Mouse (Mus musculus) hindbrain, postnatal 0 days (tissue): Measurements from ENCODE around the gene Ldb2. TPM values are rescaled to one million over a fixed set of nuclear protein-coding genes. Genes with fewer than 3 reads are reported as not detected.

Source experiments
- ATAC-seq: fragments of 200-750 bp; cut with Nextera tagmentation; 2 replicates; pipeline ENCODE4 v1.8.0; 2017; ENCODE audit warnings: mild to moderate bottlenecking, moderate TSS enrichment, moderate library complexity
- DNase-seq: peaks from one replicate; pipeline ENCODE4 v3.0.0-alpha.2; 2015; ENCODE audit warnings: low spot score
- H3K27ac ChIP-seq: fragments of 300-500 bp; sonication (generic); 2 replicates; pipeline ENCODE4 v1.5.1; 2014; ENCODE audit warnings: mild to moderate bottlenecking
- H3K27me3 ChIP-seq: fragments of 300-500 bp; sonication (generic); 2 replicates; pipeline ENCODE4 v1.6.1; 2014; ENCODE audit warnings: low read length, mixed read lengths; ENCODE audit not compliant: insufficient read depth
- H3K36me3 ChIP-seq: fragments of 300-500 bp; sonication (generic); 2 replicates; pipeline ENCODE4 v1.6.1; 2014; ENCODE audit warnings: low read length, mixed read lengths; ENCODE audit not compliant: insufficient read depth
- H3K4me1 ChIP-seq: fragments of 300-500 bp; sonication (generic); 2 replicates; pipeline ENCODE4 v1.6.1; 2014; ENCODE audit warnings: antibody characterized with exemption, low read length, mixed read lengths; ENCODE audit not compliant: insufficient read depth
- H3K4me2 ChIP-seq: fragments of 300-500 bp; sonication (generic); 2 replicates; pipeline ENCODE4 v1.6.1; 2014; ENCODE audit warnings: low read depth, mild to moderate bottlenecking, low read length, moderate library complexity, mixed read lengths
- H3K4me3 ChIP-seq: fragments of 300-500 bp; sonication (generic); 2 replicates; pipeline ENCODE4 v1.5.1; 2014; ENCODE audit warnings: low read length
- H3K9ac ChIP-seq: fragments of 300-500 bp; sonication (generic); replicated peaks from 2 replicates; pipeline ENCODE4 v1.6.1; 2014; ENCODE audit warnings: mild to moderate bottlenecking, low read length, moderate library complexity, mixed read lengths
- H3K9me3 ChIP-seq: fragments of 300-500 bp; sonication (generic); 2 replicates; pipeline ENCODE4 v1.6.1; 2016; ENCODE audit warnings: low read length, mixed read lengths
- CTCF ChIP-seq: IDR thresholded peaks from 2 replicates; pipeline ENCODE4 v1.5.1; 2016; ENCODE audit warnings: antibody characterized with exemption, control low read depth, low read depth
- WGBS: fragments of 180-500 bp; shearing (Covaris S2); extraction: QIAGEN DNeasy Blood & Tissue Kit; methylation state at CpG from one replicate; pipeline ENCODE4 v1.1.7; 2014; 5-methylcytosine and 5-hydroxymethylcytosine counted together
- polyA plus RNA-seq: library from polyadenylated mRNA; unstranded; fragments of >200 nt; fragmentation: Nextera tagmentation; extraction: Ambion mirVana; gene quantifications from 2 replicates; pipeline ENCODE4 v1.2.1, GENCODE M21; 2015
- total RNA-seq: library from RNA; depleted of rRNA; stranded (reverse); fragments of >200 nt; gene quantifications from 2 replicates; pipeline ENCODE4 v1.2.3, GENCODE M21; 2014

The Ldb2 gene
- total and polyA plus RNA-seq, 2 experiments from 2014 or later, result 28.1 to 35.1 TPM

DNA sequence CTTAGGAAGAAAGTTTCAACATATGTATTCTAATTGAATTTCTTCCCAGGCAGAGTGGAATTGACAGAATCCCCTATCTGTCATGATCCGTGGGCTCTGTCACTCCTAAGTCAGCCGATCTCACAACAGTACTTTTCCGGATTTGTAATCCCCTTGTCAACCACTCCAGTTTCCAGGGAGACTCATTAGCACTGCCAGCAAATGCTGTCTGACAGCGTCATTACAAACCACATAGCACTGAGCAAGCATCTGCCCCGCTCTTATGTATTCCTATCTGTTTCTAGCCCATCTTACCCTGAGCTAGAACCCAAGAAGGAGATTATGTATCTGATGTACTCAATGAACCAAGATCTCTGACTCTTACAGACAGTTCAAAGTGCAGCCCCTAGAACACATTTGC lies 105.8 kb downstream of the Ldb2 start:
- Histone ChIP-seq H3K4me2 (no peak overlapping the region), H3K9me3 (no peaks in the 10 kb centered on the region), H3K9ac (no peak overlapping the region), H3K4me1 (0 out of 2 replicates have a peak, but pooled peaks cover 6% of the 10 kb centered on the region), H3K36me3 (no peaks in the 10 kb centered on the region), H3K27ac (no peak overlapping the region), H3K27me3 (no peaks in the 10 kb centered on the region), H3K4me3 (no peak overlapping the region)
- TF ChIP-seq CTCF, result 0 out of 2 replicates have a peak, but pooled peaks have one; percentile 6
- WGBS, result 10% methylated on average over 5 of the region's 5 CpGs
- peak; percentile 64; the same call in 1 of the 2 replicates for ATAC-seq
- peak; percentile 70 for DNase-seq

- H3K4me3 ChIP-seq, result no peak overlapping the region
- H3K4me1 ChIP-seq, result 0 out of 2 replicates have a peak, but pooled peaks cover 6% of the 10 kb centered on the region
- H3K9me3 ChIP-seq, result no peaks in the 10 kb centered on the region
- no peak for TF ChIP-seq CTCF
- H3K27ac ChIP-seq, result no peak overlapping the region
- 82% methylated on average over 6 of the region's 6 CpGs for WGBS
- no peak overlapping the region for H3K4me2 ChIP-seq
- DNase-seq, result no peak
- no peaks in the 10 kb centered on the region for H3K27me3 ChIP-seq
- ATAC-seq, result no peak
- no peak overlapping the region for H3K9ac ChIP-seq
- H3K36me3 ChIP-seq, result no peaks in the 10 kb centered on the region
Observed at GRCm38 (mm10) chr5:44686344-44686743, 113.1 kb downstream of the Ldb2 start.

GRCm38 (mm10) chr5:44681054-44681638 lies 118.3 kb downstream of the Ldb2 start:
- Histone ChIP-seq H3K27ac (no peak overlapping the region), H3K9me3 (no peaks in the 10 kb centered on the region), H3K4me2 (no peak overlapping the region), H3K27me3 (no peaks in the 10 kb centered on the region), H3K9ac (no peak overlapping the region), H3K36me3 (no peaks in the 10 kb centered on the region), H3K4me1 (no peaks in the 10 kb centered on the region), H3K4me3 (no peak overlapping the region)
- no peak for TF ChIP-seq CTCF
- ATAC-seq (no peak), DNase-seq (no peak)
- WGBS, result 54% methylated on average over 3 of the region's 3 CpGs

DNA sequence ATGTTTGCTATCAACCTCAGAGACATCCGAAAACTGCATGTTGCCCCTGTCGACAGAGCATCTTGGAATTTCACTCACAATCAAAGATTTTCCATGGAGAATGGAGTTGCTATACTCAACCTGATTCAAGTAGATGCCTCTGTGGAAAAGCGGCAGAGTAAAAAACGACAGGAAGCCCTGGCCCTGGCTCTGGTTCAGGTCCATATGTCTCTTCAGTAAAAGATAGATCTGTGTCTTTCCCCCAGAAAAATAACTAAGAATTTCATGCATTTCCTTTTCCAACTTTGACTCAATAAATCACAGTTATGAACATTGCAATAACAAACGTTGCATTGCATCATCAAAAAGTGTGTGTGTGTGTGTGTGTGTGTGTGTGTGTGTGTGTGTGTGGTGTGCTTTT lies 121.7 kb downstream of the Ldb2 start:
- DNase-seq, result no peak
- H3K27ac ChIP-seq, result no peak overlapping the region

GRCm38 (mm10) chr5:44676145-44676754 lies 123.2 kb downstream of the Ldb2 start:
- Histone ChIP-seq H3K4me1 (0 out of 2 replicates have a peak, but pooled peaks cover 2% of the 10 kb centered on the region), H3K4me2 (no peak overlapping the region), H3K36me3 (no peaks in the 10 kb centered on the region), H3K27me3 (no peaks in the 10 kb centered on the region), H3K9me3 (no peaks in the 10 kb centered on the region), H3K27ac (no peak overlapping the region), H3K4me3 (no peak overlapping the region), H3K9ac (no peak overlapping the region)
- WGBS, result 53% methylated on average over 5 of the region's 5 CpGs
- 0 out of 2 replicates have a peak, but pooled peaks have one; percentile 53 for ATAC-seq
- no peak for TF ChIP-seq CTCF
- DNase-seq, result no peak

More for the DNA sequence above, 121.7 kb downstream of the Ldb2 start:
- 70% methylated on average over 5 of the region's 5 CpGs for WGBS
- Histone ChIP-seq H3K4me3 (no peak overlapping the region), H3K27me3 (no peaks in the 10 kb centered on the region), H3K9me3 (no peaks in the 10 kb centered on the region), H3K36me3 (no peaks in the 10 kb centered on the region), H3K9ac (no peak overlapping the region), H3K4me2 (no peak overlapping the region), H3K4me1 (0 out of 2 replicates have a peak, but pooled peaks cover 2% of the 10 kb centered on the region)
- ATAC-seq, result no peak
- TF ChIP-seq CTCF, result no peak

- no peak overlapping the region for H3K9ac ChIP-seq
- WGBS, result 48% methylated on average over 2 of the region's 2 CpGs
- H3K27me3 ChIP-seq, result no peaks in the 10 kb centered on the region
- H3K27ac ChIP-seq, result no peak overlapping the region
- ATAC-seq (no peak), DNase-seq (no peak)
- no peak for TF ChIP-seq CTCF
- H3K4me1 ChIP-seq, result no peaks in the 10 kb centered on the region
- H3K4me2 ChIP-seq, result no peak overlapping the region
- H3K36me3 ChIP-seq, result no peaks in the 10 kb centered on the region
- H3K9me3 ChIP-seq, result no peaks in the 10 kb centered on the region
- H3K4me3 ChIP-seq, result no peak overlapping the region
Observed at GRCm38 (mm10) chr5:44670336-44670735, 129.1 kb downstream of the Ldb2 start.

- ATAC-seq (no peak), DNase-seq (no peak)
- Histone ChIP-seq H3K4me1 (no peaks in the 10 kb centered on the region), H3K4me2 (no peak overlapping the region), H3K9me3 (no peaks in the 10 kb centered on the region), H3K36me3 (no peaks in the 10 kb centered on the region), H3K27me3 (no peaks in the 10 kb centered on the region), H3K4me3 (no peak overlapping the region), H3K27ac (no peak overlapping the region), H3K9ac (no peak overlapping the region)
- 47% methylated on average over 3 of the region's 3 CpGs for WGBS
- no peak for TF ChIP-seq CTCF
Observed at GRCm38 (mm10) chr5:44667907-44668306, 131.6 kb downstream of the Ldb2 start.
